Mouse (Mus musculus) limb, embryonic 15.5 days (tissue): ENCODE data around the gene Dnah7c. TPM values are rescaled to one million over a fixed set of nuclear protein-coding genes. Genes with fewer than 3 reads are reported as not detected.
A peak's percentile ranks its signal among the peaks of the same experiment; 100 is the strongest.
"Not testable (repeated sequence)": the region's sequence is repeated elsewhere in the genome, so short reads cannot be mapped to it uniquely, and the experiment has no call there.

ENCODE experiments used
- ATAC-seq: fragments of 200-750 bp; cut with Nextera tagmentation; 2 replicates; pipeline ENCODE4 v1.8.0; 2017; ENCODE audit warnings: low read depth, moderate TSS enrichment; ENCODE audit not compliant: insufficient number of reproducible peaks, low FRiP score, low TSS enrichment
- H3K27ac ChIP-seq: fragments of 300-500 bp; sonication (generic); 2 replicates; pipeline ENCODE4 v1.5.1; 2015; ENCODE audit warnings: moderate library complexity, mild to moderate bottlenecking, inconsistent platforms
- H3K27me3 ChIP-seq: fragments of 300-500 bp; sonication (generic); 2 replicates; pipeline ENCODE4 v1.6.1; 2015; ENCODE audit warnings: inconsistent platforms
- H3K36me3 ChIP-seq: fragments of 300-500 bp; sonication (generic); 2 replicates; pipeline ENCODE4 v1.6.1; 2015; ENCODE audit warnings: inconsistent platforms
- H3K4me1 ChIP-seq: fragments of 300-500 bp; sonication (generic); 2 replicates; pipeline ENCODE4 v1.6.1; 2015; ENCODE audit warnings: inconsistent platforms
- H3K4me2 ChIP-seq: fragments of 300-500 bp; sonication (generic); 2 replicates; pipeline ENCODE4 v1.6.1; 2015; ENCODE audit warnings: mild to moderate bottlenecking, inconsistent platforms
- H3K4me3 ChIP-seq: fragments of 300-500 bp; sonication (generic); 2 replicates; pipeline ENCODE4 v1.5.1; 2015; ENCODE audit warnings: mild to moderate bottlenecking, inconsistent platforms
- H3K9ac ChIP-seq: fragments of 300-500 bp; sonication (generic); 2 replicates; pipeline ENCODE4 v1.6.1; 2015; ENCODE audit warnings: inconsistent platforms
- H3K9me3 ChIP-seq: fragments of 300-500 bp; sonication (generic); 2 replicates; pipeline ENCODE4 v1.6.1; 2016; ENCODE audit warnings: inconsistent platforms
- WGBS: fragments of 180-500 bp; shearing (Covaris S2); methylation state at CpG from one replicate; pipeline ENCODE4 v1.1.7; 2015; 5-methylcytosine and 5-hydroxymethylcytosine counted together
- polyA plus RNA-seq: library from polyadenylated mRNA; unstranded; fragments of >200 nt; fragmentation: Nextera tagmentation; extraction: Ambion mirVana; gene quantifications from 2 replicates; pipeline ENCODE4 v1.2.1, GENCODE M21; 2015

Dnah7c gene
- polyA plus RNA-seq: 0.07 and 0.08 TPM in 2 replicates

DNA sequence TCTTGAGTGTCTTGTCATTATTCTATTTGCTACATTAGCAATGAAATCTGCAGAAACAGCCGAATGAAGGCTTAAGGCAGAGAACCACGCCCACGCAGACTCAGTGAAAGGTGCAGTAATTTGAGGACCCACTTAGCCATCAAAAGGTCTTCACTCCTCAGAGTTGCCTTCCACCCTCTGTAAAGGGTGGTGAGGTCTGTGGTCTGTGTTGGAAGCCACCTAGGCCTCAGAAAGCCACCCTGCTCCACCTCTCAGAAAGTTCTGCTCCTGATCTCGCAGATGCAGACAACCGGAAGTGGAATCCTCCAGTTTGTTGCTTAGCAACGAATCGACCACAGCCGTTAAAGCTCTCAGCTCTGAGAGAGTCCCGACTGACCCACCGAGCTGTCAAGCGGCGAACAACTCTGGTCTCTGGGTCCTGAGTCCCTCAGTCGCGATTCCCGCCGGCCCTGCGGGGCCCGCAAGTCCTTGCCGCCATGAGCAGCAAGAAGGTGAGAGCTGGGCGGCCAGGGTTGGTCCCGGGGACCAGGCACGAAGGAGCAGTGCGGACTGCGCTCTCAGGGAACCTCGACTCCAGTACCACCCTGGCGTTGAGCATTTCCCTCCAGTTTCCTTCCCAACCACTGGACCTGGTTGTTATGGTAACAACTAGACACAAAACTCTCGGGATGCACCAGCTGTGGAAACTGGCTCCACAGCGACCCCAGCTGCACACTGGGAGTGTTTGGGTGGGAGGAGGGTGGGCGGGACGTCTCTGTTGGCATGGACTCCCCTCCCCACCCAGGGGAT, at the start of gene Dnah7c:
TSS of gene Dnah7c (plus strand) at position 456 of the 789 bp plus-strand sequence.
- Histone ChIP-seq H3K4me2 (peak within 1 kb of the TSS; percentile 89), H3K27ac (no peak within 1 kb of the TSS), H3K4me1 (peaks cover 9% of the 10 kb centered on the region; the same call in 1 of the 2 replicates), H3K27me3 (no peaks in the 10 kb centered on the region), H3K9ac (0 out of 2 replicates have a peak within 1 kb of the TSS, but pooled peaks have one; percentile 20), H3K4me3 (peak within 1 kb of the TSS; percentile 47), H3K9me3 (no peaks in the 10 kb centered on the region), H3K36me3 (no peaks in the 10 kb centered on the region)
- ATAC-seq: peak; percentile 66
- 9% methylated on average over 30 of the region's 30 CpGs for WGBS

DNA sequence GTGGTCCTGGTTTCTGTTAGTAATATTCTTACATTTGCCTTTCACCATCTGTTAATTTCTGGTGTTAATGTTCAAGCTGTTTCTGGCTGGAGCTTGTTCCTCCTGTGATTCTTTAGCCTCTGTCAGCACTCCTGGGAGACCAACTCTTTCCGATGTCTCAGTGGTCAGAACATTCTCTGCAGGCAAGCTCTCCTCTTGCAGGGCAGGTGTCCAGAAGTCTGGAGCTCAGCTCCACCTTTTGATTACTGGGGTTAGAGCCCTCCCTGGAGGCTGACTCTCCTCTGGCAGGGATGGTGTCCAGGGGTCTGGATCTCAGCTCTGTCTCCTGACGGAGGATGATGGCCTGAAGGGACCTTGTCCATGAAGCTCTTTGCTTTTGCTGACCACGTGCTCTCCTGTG, 44.8 kb upstream of the Dnah7c start:
- not testable (repeated sequence) for H3K4me3 ChIP-seq, ATAC-seq, H3K9me3 ChIP-seq, H3K4me1 ChIP-seq, H3K36me3 ChIP-seq, H3K27ac ChIP-seq, H3K4me2 ChIP-seq, H3K27me3 ChIP-seq, H3K9ac ChIP-seq
- 89% methylated on average over 3 of the region's 3 CpGs for WGBS

GRCm38 (mm10) chr1:46394681-46395297, 30.6 kb upstream of the Dnah7c start:
- not testable (repeated sequence) for H3K4me3 ChIP-seq, H3K27ac ChIP-seq, H3K9me3 ChIP-seq, ATAC-seq, H3K4me1 ChIP-seq, H3K4me2 ChIP-seq, H3K27me3 ChIP-seq, H3K36me3 ChIP-seq, H3K9ac ChIP-seq
- 81% methylated on average over 3 of the region's 4 CpGs for WGBS

- H3K4me3 ChIP-seq: no peak overlapping the region
- ATAC-seq: no peak
- no peak overlapping the region for H3K9ac ChIP-seq
- H3K27me3 ChIP-seq: no peaks in the 10 kb centered on the region
- H3K9me3 ChIP-seq: no peaks in the 10 kb centered on the region
- 69% methylated on average over 6 of the region's 6 CpGs for WGBS
- no peaks in the 10 kb centered on the region for H3K4me1 ChIP-seq
- H3K36me3 ChIP-seq: no peaks in the 10 kb centered on the region
- no peak overlapping the region for H3K27ac ChIP-seq
- no peak overlapping the region for H3K4me2 ChIP-seq
These were observed 16.9 kb upstream of the Dnah7c start for GRCm38 (mm10) chr1:46408324-46409115.

DNA sequence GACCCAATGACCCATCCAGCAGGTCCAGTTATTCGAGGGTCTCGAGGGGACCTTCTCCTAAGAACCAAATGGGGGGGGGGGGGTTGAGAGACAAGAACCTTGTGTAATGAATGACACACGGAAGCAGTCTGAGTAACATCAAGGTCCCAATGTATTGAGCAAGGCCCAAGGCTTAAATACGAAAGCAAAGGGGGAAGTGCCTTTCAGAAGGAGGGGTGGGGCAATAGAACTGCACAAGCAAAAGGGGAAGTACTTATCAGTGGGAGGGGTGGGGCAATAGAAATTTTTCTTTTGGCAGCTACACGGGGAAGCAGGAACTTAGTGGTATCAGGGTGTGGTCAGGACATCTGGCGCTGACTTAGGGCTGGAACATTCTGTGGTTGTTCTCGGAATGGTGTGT, 10.6 kb upstream of the Dnah7c start:
- not testable (repeated sequence) for H3K9me3 ChIP-seq, H3K9ac ChIP-seq, H3K4me3 ChIP-seq, H3K36me3 ChIP-seq, H3K27me3 ChIP-seq, H3K27ac ChIP-seq, ATAC-seq, H3K4me1 ChIP-seq, H3K4me2 ChIP-seq
- WGBS: 75% methylated on average over 7 of the region's 7 CpGs

DNA sequence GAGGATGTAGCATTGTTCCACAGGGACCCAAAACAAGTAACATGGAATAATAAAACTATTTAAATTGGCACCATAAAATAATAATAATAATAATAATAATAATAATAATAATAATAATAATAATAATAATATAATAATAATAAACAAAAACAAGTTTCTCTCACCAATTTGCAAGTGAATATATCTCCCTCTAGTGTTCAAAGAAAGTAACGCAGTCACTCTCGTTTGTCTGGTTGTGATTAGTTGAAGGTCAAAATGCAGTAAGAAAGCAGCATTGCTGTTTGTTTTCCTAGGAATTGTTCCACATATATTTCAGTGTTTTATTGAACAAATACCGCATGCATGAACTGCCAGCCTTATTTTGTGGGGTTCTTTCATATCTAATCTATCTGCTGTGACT, 8.4 kb upstream of the Dnah7c start:
- H3K27me3 ChIP-seq, H3K9me3 ChIP-seq, ATAC-seq, H3K36me3 ChIP-seq, H3K4me3 ChIP-seq, H3K9ac ChIP-seq, H3K27ac ChIP-seq, H3K4me2 ChIP-seq, H3K4me1 ChIP-seq: not testable (repeated sequence)
- 18% methylated on average over 3 of the region's 3 CpGs for WGBS

- not testable (repeated sequence) for H3K4me2 ChIP-seq, H3K4me1 ChIP-seq, H3K9ac ChIP-seq, ATAC-seq, H3K36me3 ChIP-seq, H3K27me3 ChIP-seq, H3K4me3 ChIP-seq, H3K9me3 ChIP-seq
- H3K27ac ChIP-seq: peak overlapping the region; percentile 50; the same call in 1 of the 2 replicates
- 26% methylated on average over 4 of the region's 4 CpGs for WGBS
These were observed 6.4 kb upstream of the Dnah7c start for GRCm38 (mm10) chr1:46418966-46419365.

- no peaks in the 10 kb centered on the region for H3K9me3 ChIP-seq
- H3K27me3 ChIP-seq: no peaks in the 10 kb centered on the region
- no peak overlapping the region for H3K4me3 ChIP-seq
- no peaks in the 10 kb centered on the region for H3K36me3 ChIP-seq
- no peak for ATAC-seq
- H3K27ac ChIP-seq: no peak overlapping the region
- no peak overlapping the region for H3K4me2 ChIP-seq
- no peak overlapping the region for H3K9ac ChIP-seq
- WGBS: 62% methylated on average over 2 of the region's 2 CpGs
- peaks cover 9% of the 10 kb centered on the region; the same call in 1 of the 2 replicates for H3K4me1 ChIP-seq
These were observed 3.0 kb downstream of the Dnah7c start for GRCm38 (mm10) chr1:46428401-46428800.

- not testable (repeated sequence) for H3K4me3 ChIP-seq, H3K4me2 ChIP-seq, ATAC-seq, H3K27me3 ChIP-seq, H3K4me1 ChIP-seq, H3K9me3 ChIP-seq, H3K27ac ChIP-seq, H3K9ac ChIP-seq, H3K36me3 ChIP-seq
- 59% methylated on average over 1 of the region's 1 CpGs for WGBS
These were observed 89.3 kb downstream of the Dnah7c start for GRCm38 (mm10) chr1:46514671-46515070.

DNA sequence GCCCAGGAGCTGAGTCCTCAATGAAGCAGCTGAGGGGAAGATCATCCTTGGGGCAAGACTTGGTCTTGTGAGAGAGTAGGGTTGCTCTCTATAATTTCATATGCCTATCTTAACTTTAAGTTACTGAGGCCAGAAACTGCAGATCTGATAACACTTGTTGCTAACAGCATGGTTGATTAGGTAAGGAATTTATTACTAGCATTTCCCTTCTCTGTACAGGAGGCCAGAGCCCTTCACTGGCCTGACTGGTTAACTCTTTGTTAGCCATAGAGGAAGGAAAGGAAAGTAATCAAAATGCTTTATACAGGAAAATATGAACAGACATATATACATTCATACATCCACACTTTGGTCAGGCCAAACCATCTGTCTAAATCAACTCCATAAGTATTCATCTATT, 95.6 kb downstream of the Dnah7c start:
- no peak overlapping the region for H3K9ac ChIP-seq
- no peaks in the 10 kb centered on the region for H3K36me3 ChIP-seq
- no peak overlapping the region for H3K27ac ChIP-seq
- H3K9me3 ChIP-seq: no peaks in the 10 kb centered on the region
- H3K4me1 ChIP-seq: no peaks in the 10 kb centered on the region
- ATAC-seq: no peak
- H3K27me3 ChIP-seq: no peaks in the 10 kb centered on the region
- H3K4me3 ChIP-seq: no peak overlapping the region
- H3K4me2 ChIP-seq: no peak overlapping the region

DNA sequence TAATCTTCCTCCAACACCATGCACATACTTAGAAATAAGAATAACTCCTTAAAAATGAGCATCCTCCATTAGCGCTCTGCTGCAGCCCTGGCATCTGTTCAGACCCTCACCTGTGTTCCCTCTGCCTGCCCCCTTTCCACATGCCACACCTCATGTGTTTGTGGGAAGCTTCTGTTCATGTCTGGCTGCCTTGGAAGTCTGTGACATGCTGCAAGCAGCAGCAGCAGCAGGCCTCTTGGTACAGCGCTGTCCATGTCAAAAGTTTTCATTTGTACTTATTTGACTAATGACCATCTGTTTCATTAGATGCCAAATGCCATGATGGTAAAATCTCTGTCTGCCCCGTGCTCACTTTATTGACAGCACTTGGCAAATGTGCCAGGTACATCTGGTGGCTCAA, 101.1 kb downstream of the Dnah7c start:
- not testable (repeated sequence) for H3K4me3 ChIP-seq, H3K4me1 ChIP-seq, ATAC-seq

More for the DNA sequence above, 101.1 kb downstream of the Dnah7c start:
- H3K27ac ChIP-seq, H3K36me3 ChIP-seq, H3K27me3 ChIP-seq, H3K4me2 ChIP-seq, H3K9ac ChIP-seq, H3K9me3 ChIP-seq: not testable (repeated sequence)
- 47% methylated on average over 3 of the region's 3 CpGs for WGBS
